Mouse (Mus musculus) embryonic facial prominence, embryonic 15.5 days (tissue): ENCODE results near the gene D930048N14Rik. TPM values are rescaled to one million over a fixed set of nuclear protein-coding genes. Genes with fewer than 3 reads are reported as not detected.

ENCODE experiments used
- ATAC-seq: fragments of 200-750 bp; cut with Nextera tagmentation; 2 replicates; pipeline ENCODE4 v1.8.0; 2017; ENCODE audit warnings: low read depth, moderate TSS enrichment; ENCODE audit not compliant: insufficient number of reproducible peaks, low FRiP score, low TSS enrichment
- H3K27ac ChIP-seq: fragments of 300-500 bp; sonication (generic); replicated peaks from 2 replicates; pipeline ENCODE4 v1.5.1; 2015; ENCODE audit warnings: mild to moderate bottlenecking, inconsistent platforms
- H3K27me3 ChIP-seq: fragments of 300-500 bp; sonication (generic); 2 replicates; pipeline ENCODE4 v1.6.1; 2015; ENCODE audit warnings: inconsistent platforms
- H3K36me3 ChIP-seq: fragments of 300-500 bp; sonication (generic); 2 replicates; pipeline ENCODE4 v1.6.1; 2015; ENCODE audit warnings: mild to moderate bottlenecking, inconsistent platforms
- H3K4me1 ChIP-seq: fragments of 300-500 bp; sonication (generic); 2 replicates; pipeline ENCODE4 v1.6.1; 2015; ENCODE audit warnings: inconsistent platforms
- H3K4me2 ChIP-seq: fragments of 300-500 bp; sonication (generic); replicated peaks from 2 replicates; pipeline ENCODE4 v1.6.1; 2015; ENCODE audit warnings: mild to moderate bottlenecking, inconsistent platforms
- H3K4me3 ChIP-seq: fragments of 300-500 bp; sonication (generic); replicated peaks from 2 replicates; pipeline ENCODE4 v1.5.1; 2015; ENCODE audit warnings: mild to moderate bottlenecking, inconsistent platforms
- H3K9ac ChIP-seq: fragments of 300-500 bp; sonication (generic); 2 replicates; pipeline ENCODE4 v1.6.1; 2015; ENCODE audit warnings: inconsistent platforms
- H3K9me3 ChIP-seq: fragments of 300-500 bp; sonication (generic); replicated peaks from 2 replicates; pipeline ENCODE4 v1.6.1; 2016; ENCODE audit warnings: inconsistent platforms
- WGBS: fragments of 180-500 bp; shearing (Covaris S2); methylation state at CpG from one replicate; pipeline ENCODE4 v1.1.7; 2015; 5-methylcytosine and 5-hydroxymethylcytosine counted together
- polyA plus RNA-seq: library from polyadenylated mRNA; unstranded; fragments of >200 nt; fragmentation: Nextera tagmentation; extraction: Ambion mirVana; gene quantifications from 2 replicates; pipeline ENCODE4 v1.2.1, GENCODE M21; 2015

D930048N14Rik gene
- polyA plus RNA-seq, 1 experiment from 2014 or later, result 4.5 TPM

DNA sequence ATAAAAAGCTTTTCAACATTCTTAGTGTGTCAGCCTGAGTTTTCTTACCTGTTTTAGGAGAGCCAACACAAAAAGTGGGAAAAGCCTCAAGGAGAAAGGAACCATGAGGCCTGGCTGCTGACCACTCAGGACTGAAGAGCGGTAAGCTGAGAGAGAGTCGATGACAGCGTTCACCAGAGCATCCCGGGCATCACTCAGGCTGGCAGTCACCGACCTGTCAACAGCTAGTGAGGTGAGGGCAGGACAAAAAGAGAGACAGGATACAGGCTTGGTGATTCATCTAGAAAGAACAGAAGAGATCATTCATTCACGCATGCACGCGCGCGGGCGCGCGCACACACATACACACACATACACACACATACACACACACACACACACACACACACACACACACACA, 56.3 kb downstream of the D930048N14Rik start:
- ATAC-seq, result no peak
- Histone ChIP-seq H3K4me3 (no peak overlapping the region), H3K9ac (no peak overlapping the region), H3K36me3 (peaks cover 71% of the 10 kb centered on the region), H3K4me2 (no peak overlapping the region), H3K27me3 (no peaks in the 10 kb centered on the region), H3K4me1 (no peaks in the 10 kb centered on the region), H3K9me3 (no peaks in the 10 kb centered on the region), H3K27ac (no peak overlapping the region)
- WGBS, result 96% methylated on average over 13 of the region's 13 CpGs

Other genes with a start within 250 kb of the D930048N14Rik start
- gene Phykpl, start 66.2 kb upstream of the D930048N14Rik start, polyA plus RNA-seq, result 18.2 and 20.7 TPM in 2 replicates
- gene Hnrnpab, start 44.1 kb upstream of the D930048N14Rik start, polyA plus RNA-seq, result 380 and 381 TPM in 2 replicates
- gene Nhp2, start 31.2 kb upstream of the D930048N14Rik start, polyA plus RNA-seq, result 138 and 147 TPM in 2 replicates
- gene Rmnd5b, start 15.1 kb upstream of the D930048N14Rik start, polyA plus RNA-seq, result 53.1 and 55.1 TPM in 2 replicates
- 41.0 and 45.4 TPM in 2 replicates for gene N4bp3, start 112 bp upstream of the D930048N14Rik start, polyA plus RNA-seq
- 84.8 and 92.6 TPM in 2 replicates for gene 0610009B22Rik, start 37.9 kb downstream of the D930048N14Rik start, polyA plus RNA-seq
- gene Sec24a, start 112.7 kb downstream of the D930048N14Rik start, polyA plus RNA-seq, result 15.2 and 17.4 TPM in 2 replicates
- gene Sar1b, start 112.7 kb downstream of the D930048N14Rik start, polyA plus RNA-seq, result 111 and 116 TPM in 2 replicates
- gene Jade2, start 206.7 kb downstream of the D930048N14Rik start, polyA plus RNA-seq, result 2.5 and 2.6 TPM in 2 replicates